Comparison of ENCODE assay signal across 21 mouse cellular contexts in the genomic region with DNA sequence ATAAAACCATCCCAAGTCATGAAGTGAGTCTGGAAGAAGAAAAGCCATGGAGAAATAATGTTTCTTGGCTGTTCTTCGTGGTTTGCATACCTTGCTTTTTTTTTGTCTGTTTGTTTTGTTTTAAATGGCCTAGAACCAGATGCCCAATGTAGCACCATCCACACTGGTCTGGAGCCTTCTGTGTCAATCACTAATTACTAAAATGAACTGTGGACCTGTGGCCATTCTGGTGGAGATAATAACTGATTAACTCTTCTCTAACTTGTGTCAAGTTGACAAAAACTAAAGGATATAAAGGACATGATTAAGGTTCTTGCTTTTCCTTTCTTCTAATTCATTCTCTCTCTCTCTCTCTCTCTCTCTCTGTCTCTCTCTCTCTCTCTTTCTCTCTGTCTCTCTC.
A peak's percentile ranks its signal among the peaks of the same experiment; 100 is the strongest.
DNase-seq lines count a peak whose midpoint lies in the region; TF ChIP-seq lines count a peak whose summit lies in the region.
"Had no signal": no experiment of that assay in that cellular context is flagged by ENCODE, and none has a peak within 500 bp of the region (broad histone marks: within the 10 kb centered on the region; RNA-seq: fewer than 3 reads in every experiment).

No protein-coding gene starts in this region.

- no peak for TF ChIP-seq CTCF in kidney, adult 2 months (conservative IDR thresholded peaks at IDR 0.05; ENCODE audit: insufficient read depth, insufficient read length, low read depth, low read length)

- H3K27me3 ChIP-seq in kidney, adult 2 months (replicated peaks; ENCODE audit: control insufficient read depth, insufficient read depth, low read length), result no peaks in the 10 kb centered on the region
- H3K27me3 ChIP-seq: embryonic facial prominence, embryonic 13.5 days; embryonic facial prominence, embryonic 15.5 days; forebrain, embryonic 12.5 days had no signal

- no peak overlapping the region for H3K27ac ChIP-seq in kidney, adult 2 months (ENCODE audit: insufficient read depth, low read depth, low read length)
- H3K27ac ChIP-seq: embryonic facial prominence, embryonic 13.5 days; embryonic facial prominence, embryonic 15.5 days; forebrain, embryonic 10.5 days; forebrain, embryonic 12.5 days had no signal

- TF ChIP-seq POLR2A in kidney, adult 2 months (IDR thresholded peaks at IDR 0.05; ENCODE audit: low read depth, low read length), result no peak

- 33% methylated on average over 1 of the region's 1 CpGs for whole genome bisulfite sequencing in kidney, adult 2 months

- no peak overlapping the region for H3K4me3 ChIP-seq in kidney, adult 2 months (ENCODE audit: insufficient read depth, low read depth, low read length)
- H3K4me3 ChIP-seq: embryonic facial prominence, embryonic 13.5 days; embryonic facial prominence, embryonic 15.5 days; erythroblast, embryonic 14.5 days; forebrain, embryonic 10.5 days; forebrain, embryonic 12.5 days had no signal

- H3K36me3 ChIP-seq in kidney, adult 2 months (ENCODE audit: control insufficient read depth, insufficient read depth, low read length), result no peaks in the 10 kb centered on the region
- H3K36me3 ChIP-seq: embryonic facial prominence, embryonic 13.5 days; embryonic facial prominence, embryonic 15.5 days; forebrain, embryonic 10.5 days; forebrain, embryonic 12.5 days had no signal

- H3K4me1 ChIP-seq in kidney, adult 2 months (ENCODE audit: control insufficient read depth, insufficient read depth, low read length), result no peaks in the 10 kb centered on the region
- H3K4me1 ChIP-seq: embryonic facial prominence, embryonic 13.5 days; embryonic facial prominence, embryonic 15.5 days; forebrain, embryonic 10.5 days; forebrain, embryonic 12.5 days had no signal

- DNase-seq in kidney, adult 2 months, result peak; percentile 78
- DNase-seq in kidney, postnatal 25 days, result no peak
- peak; percentile 77 for DNase-seq in kidney, adult 9 months
- no peak for DNase-seq in kidney, postnatal 10 days
- DNase-seq in kidney, postnatal 14 days, result peak; percentile 5
- DNase-seq in kidney, postnatal 4 days, result no peak
- DNase-seq: adrenal gland, adult 2 months; adrenal gland, postnatal 10 days; adrenal gland, postnatal 25 days; cerebellum, adult 11 months; cerebellum, adult 18-20 months; cerebellum, adult 8-10 months; cerebellum, adult 9-11 months; cerebellum, postnatal 14 days; cerebellum, postnatal 36 days; embryo, embryonic 11 days had no signal

Comparison
In these comparisons a context has a peak if more than half of its experiments do, and no peak if none do; other contexts are left out.
1. DNase-seq: peak in kidney, adult 2 months (single experiment), kidney, adult 9 months (single experiment) and kidney, postnatal 14 days (single experiment); none in kidney, postnatal 25 days (0 of 2), kidney, postnatal 10 days (single experiment) and kidney, postnatal 4 days (0 of 2).